Mouse (Mus musculus) T-cell, adult 2 months (primary cell): ENCODE results near the gene Slc38a6.

Source experiments
- DNase-seq: peaks from one replicate; pipeline ENCODE4 v3.0.0; 2022; ENCODE audit warnings: low spot score

Gene Slc38a6

GRCm38 (mm10) chr12:73286287-73287092 lies at the start of gene Slc38a6, which contains the start of gene Trmt5:
Slc38a6 (plus strand) TSS chr12:73286779.
Trmt5 (minus strand) TSS chr12:73286710.
- DNase-seq = peak; percentile 92

DNA sequence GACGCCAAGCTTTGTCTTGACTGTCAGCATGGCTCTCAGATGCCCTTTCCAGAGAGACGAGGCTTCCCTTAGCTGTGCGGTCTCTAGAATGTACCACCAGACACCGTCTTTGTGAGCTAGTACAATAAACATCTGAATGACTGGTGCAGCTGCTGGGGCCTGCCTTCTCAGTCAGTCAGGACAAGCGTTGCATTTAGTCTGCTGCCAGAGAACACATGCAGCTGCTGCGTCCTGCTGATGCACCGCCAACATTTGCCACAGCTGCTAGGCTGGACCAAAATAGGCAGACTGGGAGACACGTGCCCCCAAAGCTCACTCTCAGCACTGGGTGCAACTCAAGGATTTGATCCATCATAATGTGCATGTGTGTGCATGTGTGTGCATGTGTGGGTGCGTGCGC lies 44.6 kb upstream of the Slc38a6 start:
- no peak for DNase-seq

DNA sequence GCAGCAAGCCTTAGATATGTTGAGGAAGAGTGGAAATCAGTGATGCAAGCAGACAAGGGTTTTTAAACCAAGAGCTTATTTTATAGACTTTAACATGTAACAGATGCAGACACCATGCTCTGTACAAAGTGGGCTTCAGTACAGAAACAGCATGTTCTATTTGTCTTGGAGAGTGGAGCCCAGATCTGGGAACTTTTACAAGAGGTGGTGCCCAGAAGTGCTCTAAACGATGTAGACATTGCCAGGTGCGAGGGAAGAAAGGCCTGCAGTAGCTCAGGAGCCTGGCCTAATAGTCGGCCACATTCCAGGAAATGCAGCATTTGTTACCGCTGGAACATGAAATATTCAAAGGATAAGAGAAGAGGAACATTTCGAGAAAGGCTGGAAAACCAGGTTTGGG lies 40.9 kb upstream of the Slc38a6 start:
- no peak for DNase-seq

GRCm38 (mm10) chr12:73255006-73255405 lies 31.6 kb upstream of the Slc38a6 start:
- DNase-seq = no peak

DNA sequence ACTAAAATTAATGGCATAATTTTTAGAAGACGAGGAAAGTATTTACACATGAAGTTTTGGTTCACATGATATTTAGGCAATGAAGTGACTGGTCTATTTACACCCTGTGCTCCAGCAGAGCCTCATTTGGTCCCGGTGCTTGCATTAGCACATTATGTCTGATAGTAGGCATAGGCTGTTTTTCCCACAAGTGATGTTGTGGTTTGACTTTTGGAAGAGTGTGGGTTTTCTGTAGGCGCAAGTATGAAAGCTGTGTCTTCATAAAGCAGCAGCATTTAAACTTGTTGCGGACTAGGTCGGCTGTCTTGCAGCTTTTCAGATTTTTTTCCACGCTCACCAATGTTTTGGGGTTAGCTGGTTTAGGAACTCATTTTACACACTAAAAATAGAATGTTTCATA lies 27.3 kb upstream of the Slc38a6 start:
- DNase-seq = no peak

DNA sequence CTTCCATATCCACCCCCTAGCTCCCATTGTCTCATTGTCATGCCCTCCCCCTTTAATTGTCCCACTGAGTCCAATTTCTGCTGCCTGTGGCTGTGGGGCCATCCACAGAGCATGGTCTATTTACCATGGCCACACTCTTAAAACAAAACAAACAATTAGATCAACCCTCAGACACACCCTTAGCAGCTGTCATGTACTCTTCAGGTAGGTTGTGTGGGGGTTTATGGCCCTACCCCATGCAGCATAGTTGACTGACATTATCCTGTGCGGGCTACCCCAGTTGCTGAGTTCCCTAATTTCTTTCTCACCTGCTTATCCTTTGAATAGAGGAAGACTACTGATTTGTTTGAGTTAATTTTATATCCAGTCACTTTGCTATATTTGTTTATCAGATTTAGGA lies 26.2 kb upstream of the Slc38a6 start:
- DNase-seq = no peak

DNA sequence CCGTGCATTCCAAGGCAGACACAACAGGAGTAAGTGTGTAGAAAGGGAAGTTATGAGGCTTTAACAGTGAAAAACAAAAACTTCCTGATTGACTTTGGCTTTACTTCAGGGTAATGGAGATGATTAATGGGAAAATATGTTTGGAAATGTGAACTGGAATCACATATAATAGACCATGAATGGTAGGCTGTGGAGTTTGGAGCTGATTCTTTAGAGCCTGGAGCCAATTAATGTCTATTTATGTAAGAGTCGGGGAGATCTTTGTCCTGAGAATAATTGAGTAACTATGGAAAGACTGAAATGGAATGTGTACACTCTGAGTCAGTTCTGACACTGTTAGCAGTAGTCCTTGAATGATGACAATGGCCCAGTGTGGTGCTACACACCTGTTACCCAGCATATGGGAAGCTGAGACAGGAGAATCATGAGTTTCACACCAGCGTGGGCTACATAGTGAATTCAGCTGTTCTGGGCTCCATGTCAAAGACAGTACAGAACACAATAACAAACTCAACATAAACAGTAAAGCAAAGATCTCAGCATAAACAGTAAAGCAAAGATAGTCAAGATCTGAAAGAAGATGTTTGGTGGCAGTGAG lies 21.1 kb upstream of the Slc38a6 start:
- DNase-seq = no peak

GRCm38 (mm10) chr12:73266597-73266996 lies 20.0 kb upstream of the Slc38a6 start:
- DNase-seq = no peak

DNA sequence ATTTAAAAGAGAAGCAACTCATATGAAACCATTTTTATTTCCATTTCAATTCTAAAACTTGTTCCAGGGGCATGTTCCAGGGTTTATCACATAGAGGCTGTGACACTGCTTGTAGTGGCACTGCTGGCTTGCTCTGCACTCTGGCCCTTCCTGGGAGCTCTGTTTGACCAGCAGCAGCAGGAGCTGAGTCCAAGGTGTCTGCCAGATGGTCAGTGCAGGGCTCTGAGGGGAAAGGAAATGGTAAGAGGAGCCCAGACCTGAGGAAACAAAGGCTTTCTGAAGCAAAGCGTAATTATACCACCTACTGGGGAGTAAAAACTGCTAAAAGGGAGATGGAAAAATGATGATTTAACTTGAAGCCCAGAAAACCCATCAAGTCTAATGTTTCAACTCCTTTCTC lies 18.1 kb upstream of the Slc38a6 start:
- DNase-seq = no peak

- no peak for DNase-seq
These were observed 17.0 kb upstream of the Slc38a6 start for GRCm38 (mm10) chr12:73269531-73269930.

- no peak for DNase-seq
These were observed 16.6 kb upstream of the Slc38a6 start for GRCm38 (mm10) chr12:73269933-73270332.

DNA sequence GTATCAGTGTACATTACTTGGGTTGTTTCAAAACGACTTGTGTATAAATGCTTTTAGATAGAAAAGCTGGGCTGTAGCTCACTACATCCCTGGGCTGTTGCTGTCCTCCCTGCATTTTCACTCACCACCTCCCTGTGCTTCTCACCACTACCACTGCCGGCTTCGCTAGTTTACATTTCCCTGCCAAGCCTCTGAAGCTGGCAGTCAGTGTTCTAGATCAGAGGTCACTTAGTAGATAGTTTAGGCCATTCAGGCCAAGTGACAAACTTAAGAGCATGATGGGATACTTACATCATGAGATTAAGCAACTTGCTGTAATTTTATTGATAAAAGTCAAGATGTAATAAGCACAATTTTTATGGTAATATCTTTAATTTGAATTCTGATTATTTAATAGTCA lies 11.7 kb upstream of the Slc38a6 start:
- DNase-seq = no peak

- DNase-seq = no peak
These were observed 1.0 kb downstream of the Slc38a6 start for GRCm38 (mm10) chr12:73287609-73288008.

- no peak for DNase-seq
These were observed 2.0 kb downstream of the Slc38a6 start for GRCm38 (mm10) chr12:73288626-73289025.

DNA sequence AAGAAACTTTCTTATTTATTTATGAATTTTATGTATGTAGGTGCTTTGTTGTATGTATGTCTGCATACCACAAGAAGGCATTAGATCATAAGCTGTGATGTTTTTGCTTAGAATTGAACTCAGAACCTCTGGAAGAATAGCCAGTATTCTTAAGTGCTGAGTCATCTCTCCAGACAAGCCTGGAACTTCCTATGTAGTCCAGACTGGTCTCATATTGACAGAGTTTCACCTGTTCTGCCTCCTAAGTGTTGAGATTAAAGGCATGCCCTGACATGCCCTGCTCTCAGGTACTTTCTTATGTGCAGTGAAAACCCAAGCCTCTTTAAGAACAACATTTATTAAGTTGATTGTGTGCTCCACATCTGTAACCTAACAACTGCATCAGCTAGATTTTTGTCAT lies 8.3 kb downstream of the Slc38a6 start:
- DNase-seq = no peak

GRCm38 (mm10) chr12:73295505-73296140 lies 9.0 kb downstream of the Slc38a6 start:
- DNase-seq = no peak

DNA sequence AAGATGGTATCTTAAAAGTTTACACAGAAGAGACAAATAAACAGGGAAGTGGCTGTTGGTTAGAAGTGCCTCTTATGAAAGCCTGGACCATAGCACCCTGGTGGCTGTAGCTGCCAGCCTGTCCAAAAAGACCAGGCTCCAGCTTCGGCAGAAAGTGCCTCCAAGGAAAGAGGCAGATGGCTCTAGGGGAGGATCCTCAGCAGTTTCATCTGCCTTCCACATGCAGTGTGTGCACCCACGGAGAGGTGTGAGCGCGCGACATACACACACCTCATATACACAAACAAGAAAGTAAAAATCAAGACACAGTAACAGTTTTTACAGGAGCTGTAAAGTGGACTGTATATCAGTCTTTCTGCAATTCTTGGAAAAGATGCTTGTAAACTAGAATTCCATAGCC lies 12.0 kb downstream of the Slc38a6 start:
- no peak for DNase-seq

GRCm38 (mm10) chr12:73300531-73300930 lies 14.0 kb downstream of the Slc38a6 start:
- DNase-seq = no peak

GRCm38 (mm10) chr12:73304636-73305035 lies 18.1 kb downstream of the Slc38a6 start:
- no peak for DNase-seq

- DNase-seq = no peak
These were observed 21.2 kb downstream of the Slc38a6 start for GRCm38 (mm10) chr12:73307750-73308149.

DNA sequence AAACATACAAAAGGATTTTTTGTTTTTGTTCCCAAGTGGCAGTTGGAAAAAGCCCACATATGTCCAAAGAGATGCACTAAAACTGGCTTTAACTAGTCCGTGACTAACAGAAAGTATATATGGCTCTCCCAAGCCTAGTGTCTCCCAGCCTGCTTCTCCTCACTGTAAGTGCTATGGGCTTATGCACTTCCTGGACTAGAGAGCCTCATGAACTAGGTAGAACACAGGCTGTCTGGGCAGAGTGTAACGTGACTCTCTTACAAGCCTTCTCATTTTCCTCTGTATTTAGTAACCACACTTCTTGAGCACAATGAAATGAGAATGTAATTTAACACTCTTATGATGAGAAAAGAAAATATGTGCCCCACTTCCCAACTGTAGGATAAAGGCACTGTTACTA lies 22.1 kb downstream of the Slc38a6 start:
- DNase-seq = no peak

DNA sequence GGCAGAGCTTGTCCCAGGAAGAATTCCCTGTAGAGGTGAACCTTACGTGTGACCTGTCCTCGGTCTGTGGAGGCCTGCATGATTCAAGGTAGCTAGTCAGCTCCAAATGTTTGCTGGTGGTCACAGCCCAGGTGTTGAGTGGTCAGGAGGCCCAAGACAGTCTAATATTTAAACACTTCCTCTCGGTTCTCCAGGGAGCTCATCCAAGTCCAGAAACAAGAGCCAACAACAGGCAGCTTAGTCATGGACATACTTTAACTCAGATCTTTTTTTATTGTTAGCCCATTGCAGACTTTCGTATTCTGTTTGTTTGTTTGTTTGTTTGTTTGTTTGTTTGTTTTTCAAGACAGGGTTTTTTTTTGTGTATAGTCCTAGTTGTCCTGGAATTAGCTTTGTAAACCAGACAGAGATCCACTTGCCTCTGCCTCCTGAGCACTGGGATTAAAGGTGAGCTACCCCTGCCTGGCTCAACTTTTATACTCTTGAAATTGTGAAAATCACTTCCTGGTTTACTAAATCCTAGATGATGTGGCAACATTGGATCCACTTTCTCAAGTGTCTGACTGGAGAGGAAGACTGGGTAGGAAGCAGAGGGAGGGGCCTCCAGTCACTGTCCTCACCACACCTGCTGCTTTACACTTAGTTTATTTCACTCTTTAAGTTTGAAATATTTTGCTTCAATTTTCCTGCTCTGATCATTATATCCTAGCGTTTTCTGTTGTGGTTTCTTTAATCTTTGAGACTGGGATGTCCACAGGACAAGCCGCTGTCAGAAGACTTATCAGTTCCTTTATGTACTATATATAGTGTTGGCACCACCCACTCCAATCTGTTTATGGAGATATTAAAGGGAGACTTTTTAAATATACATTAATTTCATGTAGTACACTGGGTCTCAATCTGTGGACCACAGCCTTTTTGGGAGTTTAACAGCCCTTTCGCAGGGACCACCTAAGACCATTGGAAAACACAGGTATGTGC lies 31.4 kb downstream of the Slc38a6 start:
- no peak for DNase-seq
